Mouse (Mus musculus): ENCODE measurements around the gene Wnt9a.

Wnt9a gene

GRCm38 (mm10) chr11:59302700-59303569 is 3.8 kb upstream of the Wnt9a start:
- DNase-seq (ENCODE audit: low spot score in 2 of 2) = peak; percentile 81 to 85

DNA sequence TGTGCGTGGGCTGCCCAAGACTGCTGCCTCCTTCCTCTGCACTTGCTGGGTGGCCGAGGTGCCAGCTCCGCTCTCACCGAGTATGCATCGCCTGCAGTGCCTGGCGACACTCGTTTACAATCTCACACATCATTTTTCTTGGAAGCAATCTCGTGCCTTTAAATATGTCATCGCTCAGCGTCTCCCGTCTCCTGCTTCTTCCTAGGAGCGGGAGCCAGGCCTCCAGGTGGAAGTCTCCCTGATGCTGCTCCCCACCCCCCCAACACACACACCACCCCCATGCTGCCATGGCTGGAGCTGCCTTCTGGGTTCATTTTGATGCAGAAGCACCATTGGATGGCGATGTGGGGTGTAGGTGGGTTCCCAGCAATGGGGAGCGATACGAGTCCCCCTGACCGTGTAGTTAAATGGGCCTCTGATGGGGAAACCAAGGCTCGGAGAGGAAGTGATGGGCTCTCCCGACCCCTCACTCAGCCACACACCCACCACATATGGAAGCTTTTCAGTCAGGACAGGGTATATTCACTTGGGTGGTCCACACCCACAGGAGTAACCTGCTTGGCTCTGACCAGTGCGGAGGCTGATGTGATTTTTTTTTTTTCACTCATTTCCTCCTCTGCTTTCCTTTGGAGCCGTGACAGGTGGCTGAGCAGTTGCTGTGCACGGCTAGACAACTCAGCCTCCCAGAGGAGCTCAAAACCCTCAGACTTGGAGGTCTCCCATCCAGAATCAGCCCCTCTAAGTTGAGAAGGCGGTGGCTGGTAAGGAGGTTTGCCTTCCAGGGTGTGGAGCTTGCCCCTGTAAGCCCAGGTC is 1.5 kb upstream of the Wnt9a start:
- peak; percentile 67 to 81 for DNase-seq (ENCODE audit: low spot score in 2 of 2)

DNA sequence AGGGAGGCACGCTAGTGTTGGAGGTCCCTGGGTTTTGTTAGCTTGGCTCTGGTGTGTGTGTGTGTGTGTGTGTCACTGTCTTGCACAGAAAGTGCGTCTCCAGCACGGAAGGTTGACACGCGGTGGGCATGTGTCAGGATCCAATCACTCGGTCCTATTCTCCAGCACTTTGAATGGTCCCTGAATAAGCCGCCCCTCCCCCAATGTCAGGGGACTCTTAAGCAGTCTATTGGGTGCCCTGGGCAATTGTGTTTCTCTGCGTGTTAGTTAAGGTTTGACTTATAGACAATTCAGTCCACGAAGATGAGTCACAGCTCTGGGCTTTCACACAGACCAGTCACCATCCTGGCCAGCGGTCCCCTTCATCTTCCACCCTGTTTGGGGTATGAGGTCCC is 910 bp upstream of the Wnt9a start:
- no peak for DNase-seq (ENCODE audit: low spot score in 2 of 2)

- no peak for DNase-seq (ENCODE audit: low spot score in 2 of 2)
These were observed 865 bp downstream of the Wnt9a start for GRCm38 (mm10) chr11:59307422-59308163.

GRCm38 (mm10) chr11:59308164-59308542 is 1.4 kb downstream of the Wnt9a start:
- no peak for DNase-seq (ENCODE audit: low spot score in 2 of 2)

DNA sequence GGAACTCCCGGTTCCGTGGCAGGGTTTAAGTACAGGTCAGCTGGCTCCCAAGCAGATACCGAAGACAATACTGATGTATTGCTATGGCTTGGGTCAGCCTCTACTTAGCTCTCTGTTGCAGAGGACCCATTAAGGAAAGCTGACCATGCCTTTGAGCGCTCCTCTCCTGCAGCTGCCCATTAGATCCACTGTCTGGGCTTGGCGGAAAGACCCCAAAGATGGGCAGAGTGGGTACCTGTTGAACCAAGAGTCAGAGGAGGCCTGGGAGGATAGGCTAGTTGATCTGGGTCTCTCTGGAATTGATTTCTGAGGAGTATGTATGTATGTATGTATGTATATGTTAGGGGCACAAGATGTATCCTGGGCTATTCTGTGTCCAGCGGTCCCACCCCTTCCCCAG is 1.9 kb downstream of the Wnt9a start:
- no peak for DNase-seq (ENCODE audit: low spot score in 2 of 2)

DNA sequence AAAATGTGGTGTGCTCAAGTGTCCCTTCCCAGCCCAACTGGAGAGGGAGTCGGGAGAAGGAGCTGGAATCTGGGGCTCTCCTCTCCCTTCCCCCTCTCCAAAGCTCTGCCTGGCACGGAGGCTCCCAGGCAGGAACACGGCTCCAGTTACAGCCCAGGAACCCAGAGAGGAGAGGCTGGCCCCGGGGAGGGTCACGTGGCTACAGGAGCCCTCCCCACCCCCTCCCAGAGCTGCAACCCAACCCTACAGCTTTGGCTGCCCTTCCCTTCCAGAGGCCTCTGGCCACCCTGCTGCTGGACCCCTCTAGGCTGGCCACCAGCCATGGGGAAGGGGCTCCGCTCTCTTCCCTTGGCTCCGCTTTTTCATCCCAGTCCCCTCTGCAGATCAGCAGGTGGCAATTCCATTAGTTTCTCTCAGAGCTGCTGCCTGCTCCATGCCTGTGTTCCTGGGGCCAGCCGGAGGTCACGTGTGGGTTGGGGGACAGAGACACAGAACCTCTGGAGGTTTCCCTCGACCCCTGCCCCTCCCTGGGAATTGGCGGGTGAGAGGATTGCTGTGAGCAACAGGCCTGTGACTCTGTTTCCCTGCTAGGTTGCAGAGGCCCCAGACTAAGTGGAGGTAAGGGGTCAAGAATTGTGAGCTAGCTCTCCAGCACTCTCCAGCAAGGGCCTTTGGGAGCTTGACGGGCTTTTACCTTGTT is 2.5 kb downstream of the Wnt9a start:
- DNase-seq (ENCODE audit: low spot score in 2 of 2) = no peak

DNA sequence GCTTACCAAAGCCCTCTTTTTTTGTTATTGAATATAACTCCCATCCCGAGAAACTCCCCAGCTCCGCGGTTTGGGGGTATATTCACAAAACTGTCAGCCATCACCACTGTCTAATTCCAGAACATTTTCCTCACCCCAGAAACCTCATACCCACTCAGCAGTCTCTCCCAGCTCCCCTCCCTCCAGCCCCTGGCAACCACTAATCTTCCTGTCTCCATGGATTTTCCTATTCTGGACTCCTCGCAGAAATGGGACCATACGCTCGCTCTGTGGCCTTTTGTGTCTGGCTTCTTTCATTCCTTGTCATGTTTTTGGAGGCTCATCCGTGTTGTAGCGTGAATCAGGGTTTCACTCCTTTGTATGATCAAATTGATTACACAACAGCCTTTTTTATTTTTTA is 3.2 kb downstream of the Wnt9a start:
- no peak for DNase-seq (ENCODE audit: low spot score in 2 of 2)

DNA sequence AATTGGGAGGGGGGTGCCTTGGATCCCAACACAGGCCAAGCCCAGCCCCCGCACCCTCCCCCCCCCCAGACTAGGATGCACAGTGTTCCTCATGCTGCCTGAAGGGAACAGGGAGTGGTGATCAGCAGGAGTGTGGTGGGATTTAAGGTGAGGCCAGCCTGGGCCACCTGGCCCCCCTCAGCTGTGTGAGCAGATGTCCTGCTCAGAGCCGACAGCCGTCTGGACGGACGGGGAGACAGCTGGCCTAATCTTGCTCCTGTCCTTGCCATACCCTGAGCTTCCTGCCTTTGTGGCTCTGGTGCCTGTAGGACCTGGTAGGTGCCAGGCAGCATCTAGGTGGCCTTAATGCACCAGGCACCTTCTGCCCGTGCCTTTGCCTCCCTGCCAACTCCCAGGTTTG is 5.3 kb downstream of the Wnt9a start:
- DNase-seq (ENCODE audit: low spot score in 2 of 2) = no peak

GRCm38 (mm10) chr11:59312501-59312900 is 5.8 kb downstream of the Wnt9a start:
- DNase-seq (ENCODE audit: low spot score in 2 of 2) = no peak

- DNase-seq (ENCODE audit: low spot score in 2 of 2) = no peak
These were observed 6.5 kb downstream of the Wnt9a start for GRCm38 (mm10) chr11:59313029-59313811.

- no peak for DNase-seq (ENCODE audit: low spot score in 2 of 2)
These were observed 7.2 kb downstream of the Wnt9a start for GRCm38 (mm10) chr11:59313944-59314343.

GRCm38 (mm10) chr11:59316517-59316916 is 9.8 kb downstream of the Wnt9a start:
- DNase-seq (ENCODE audit: low spot score in 2 of 2) = no peak

- DNase-seq (ENCODE audit: low spot score in 2 of 2) = no peak
These were observed 16.3 kb downstream of the Wnt9a start for GRCm38 (mm10) chr11:59322988-59323387.

DNA sequence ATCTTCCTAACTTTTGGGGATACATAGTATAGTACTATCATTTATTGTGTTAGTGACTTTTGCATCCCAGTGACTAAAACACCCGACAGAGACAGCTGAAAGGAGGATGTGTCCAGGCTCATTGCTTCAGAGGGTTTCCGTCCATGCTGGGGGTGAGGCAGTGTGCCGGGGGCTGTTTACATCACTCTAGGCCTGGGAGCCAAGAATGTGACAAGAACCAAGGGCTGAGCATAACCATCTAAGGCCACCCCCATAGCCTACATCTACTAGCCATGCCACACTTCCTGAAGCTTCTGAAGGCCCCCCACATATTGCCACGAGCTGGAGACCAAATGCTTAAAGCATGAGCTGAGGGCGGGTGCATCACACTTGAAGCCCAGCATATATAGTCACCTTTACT is 18.0 kb downstream of the Wnt9a start:
- no peak for DNase-seq (ENCODE audit: low spot score in 2 of 2)

GRCm38 (mm10) chr11:59327625-59328024 is 20.9 kb downstream of the Wnt9a start:
- DNase-seq (ENCODE audit: low spot score in 2 of 2) = no peak

DNA sequence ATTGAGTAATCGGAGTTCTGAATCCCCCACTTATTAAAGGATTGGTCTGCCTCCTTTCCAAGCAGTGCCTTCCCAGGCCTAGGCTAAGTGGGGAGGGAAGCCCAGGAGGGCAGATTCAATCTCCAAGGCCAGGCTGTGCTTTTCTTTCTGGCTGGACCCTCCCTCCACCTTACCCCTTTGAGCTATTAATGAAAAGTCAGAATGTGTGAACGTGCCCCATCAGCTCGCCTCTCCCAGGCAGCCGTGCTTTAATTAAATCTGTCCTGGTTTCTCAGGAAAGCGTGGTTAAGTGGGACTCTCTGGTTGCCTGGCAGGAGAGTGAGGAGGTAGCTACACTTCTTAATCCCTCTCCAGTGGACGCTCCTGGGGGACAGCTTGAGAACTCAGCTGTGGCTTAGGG is 22.9 kb downstream of the Wnt9a start:
- DNase-seq (ENCODE audit: low spot score in 2 of 2) = no peak

GRCm38 (mm10) chr11:59330560-59330959 is 23.8 kb downstream of the Wnt9a start:
- DNase-seq (ENCODE audit: low spot score in 2 of 2) = no peak

DNA sequence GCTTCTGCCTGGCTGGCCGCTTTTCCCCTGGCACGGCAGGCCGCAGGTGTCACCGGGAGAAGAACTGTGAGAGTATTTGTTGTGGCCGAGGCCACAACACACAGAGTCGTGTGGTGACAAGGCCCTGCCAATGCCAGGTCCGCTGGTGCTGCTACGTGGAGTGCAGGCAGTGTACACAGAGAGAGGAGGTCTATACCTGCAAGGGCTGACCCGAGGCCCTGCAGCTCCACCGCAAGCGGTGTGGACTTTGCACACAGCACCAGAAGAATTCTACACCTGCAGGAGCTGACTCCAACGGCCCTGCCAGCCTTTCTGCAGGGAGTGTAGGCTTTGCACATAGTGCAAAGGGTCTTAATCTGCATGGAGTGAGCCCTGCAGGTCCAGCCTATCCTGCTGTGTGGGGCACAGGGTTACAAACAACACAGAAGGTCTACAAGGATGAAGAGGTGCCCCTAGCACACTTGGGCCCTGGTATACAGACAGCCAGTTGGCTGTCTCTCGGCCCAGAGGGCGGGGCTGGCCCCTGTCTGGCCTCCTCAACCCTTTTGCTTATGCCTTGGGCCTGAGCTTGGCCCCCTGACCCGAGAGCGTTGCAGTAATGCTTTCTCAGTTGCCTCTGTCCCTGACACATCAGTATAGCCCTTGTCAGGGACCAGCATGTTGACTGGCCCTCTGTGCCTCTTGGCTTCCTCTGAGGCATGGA is 24.6 kb downstream of the Wnt9a start:
- no peak for DNase-seq (ENCODE audit: low spot score in 2 of 2)

DNA sequence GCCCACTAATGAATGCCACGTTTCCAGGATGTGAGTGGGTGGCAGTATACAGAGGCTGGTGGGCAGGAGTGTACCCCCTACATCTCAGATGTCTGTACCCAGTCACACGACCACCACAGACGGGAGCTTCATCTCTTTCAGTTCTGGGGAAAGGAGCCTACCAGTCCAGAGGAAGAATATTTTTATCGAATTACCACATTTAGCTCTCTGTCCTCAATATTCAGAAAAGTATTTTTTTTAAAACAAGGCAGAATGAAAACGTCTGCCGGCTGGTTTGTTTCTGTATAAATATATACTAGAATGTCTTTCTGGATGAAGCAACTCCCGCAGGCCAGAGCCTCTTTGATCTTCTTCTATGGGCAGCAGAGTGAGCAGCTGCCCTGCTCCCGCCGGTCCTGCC is 26.2 kb downstream of the Wnt9a start:
- no peak for DNase-seq (ENCODE audit: low spot score in 2 of 2)

All from right cerebral cortex, postnatal 36 days (tissue).